Mouse (Mus musculus) forebrain, embryonic 11.5 days (tissue): ENCODE data around the gene E2f4. TPM values are rescaled to one million over a fixed set of nuclear protein-coding genes. Genes with fewer than 3 reads are reported as not detected.

Source experiments
- ATAC-seq: fragments of 200-750 bp; cut with Nextera tagmentation; replicated peaks from 2 replicates; pipeline ENCODE4 v1.8.0; 2017; ENCODE audit warnings: moderate TSS enrichment; ENCODE audit not compliant: low FRiP score
- DNase-seq: peaks from one replicate; pipeline ENCODE4 v3.0.0-alpha.2; 2017; ENCODE audit warnings: low spot score
- H3K27ac ChIP-seq: fragments of 300-500 bp; sonication (generic); 2 replicates; pipeline ENCODE4 v1.5.1; 2014; ENCODE audit warnings: low read depth, low read length
- H3K27me3 ChIP-seq: fragments of 300-500 bp; sonication (generic); 2 replicates; pipeline ENCODE4 v1.6.1; 2014; ENCODE audit warnings: mild to moderate bottlenecking, low read length, mixed read lengths; ENCODE audit not compliant: control insufficient read depth, insufficient read depth
- H3K36me3 ChIP-seq: fragments of 300-500 bp; sonication (generic); 2 replicates; pipeline ENCODE4 v1.6.1; 2014; ENCODE audit warnings: mild to moderate bottlenecking, low read length, moderate library complexity, mixed read lengths; ENCODE audit not compliant: control insufficient read depth, insufficient read depth
- H3K4me1 ChIP-seq: fragments of 300-500 bp; sonication (generic); replicated peaks from 2 replicates; pipeline ENCODE4 v1.6.1; 2014; ENCODE audit warnings: low read length, mixed read lengths; ENCODE audit not compliant: control insufficient read depth, insufficient read depth
- H3K4me2 ChIP-seq: fragments of 300-500 bp; sonication (generic); 2 replicates; pipeline ENCODE4 v1.6.1; 2014; ENCODE audit warnings: low read depth, mild to moderate bottlenecking, low read length, moderate library complexity, mixed read lengths; ENCODE audit not compliant: severe bottlenecking
- H3K4me3 ChIP-seq: fragments of 300-500 bp; sonication (generic); 2 replicates; pipeline ENCODE4 v1.5.1; 2014; ENCODE audit warnings: low read depth, low read length
- H3K9ac ChIP-seq: fragments of 300-500 bp; sonication (generic); 2 replicates; pipeline ENCODE4 v1.6.1; 2014; ENCODE audit warnings: low read length
- H3K9me3 ChIP-seq: fragments of 300-500 bp; sonication (generic); 2 replicates; pipeline ENCODE4 v1.6.1; 2016; ENCODE audit warnings: low read length, mixed read lengths; ENCODE audit not compliant: control insufficient read depth
- WGBS: fragments of 180-500 bp; shearing (Covaris S2); extraction: QIAGEN DNeasy Blood & Tissue Kit; methylation state at CpG from one replicate; pipeline ENCODE4 v1.1.7; 2014; 5-methylcytosine and 5-hydroxymethylcytosine counted together
- polyA plus RNA-seq: library from polyadenylated mRNA; unstranded; fragments of >200 nt; fragmentation: Nextera tagmentation; extraction: Ambion mirVana; gene quantifications from 2 replicates; pipeline ENCODE4 v1.2.1, GENCODE M21; 2014

The E2f4 gene
- polyA plus RNA-seq, 1 experiment from 2014 or later: 122 TPM

DNA sequence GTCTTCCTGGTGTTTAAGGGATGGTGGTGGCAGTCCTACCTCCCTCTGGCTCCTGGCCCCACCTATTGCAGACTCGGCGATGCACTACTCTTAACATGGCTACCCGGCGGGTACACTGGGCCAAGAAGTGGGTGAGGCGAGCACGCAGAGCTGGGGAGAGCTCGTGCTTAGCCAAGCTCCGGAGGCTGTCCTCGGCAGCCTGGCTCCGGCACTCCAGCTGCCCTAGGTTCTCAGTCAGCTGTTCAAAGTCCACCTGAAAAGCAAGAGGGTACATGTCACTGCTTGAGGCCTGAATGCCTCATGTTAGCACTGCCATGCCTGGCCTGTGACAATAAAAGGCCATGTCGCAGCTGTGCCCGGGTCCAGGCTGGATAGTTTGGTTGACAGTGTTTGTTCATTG is 32.9 kb downstream of the E2f4 start:
- Histone ChIP-seq H3K27me3 (no peaks in the 10 kb centered on the region), H3K4me2 (no peak overlapping the region), H3K9me3 (no peaks in the 10 kb centered on the region), H3K4me3 (no peak overlapping the region), H3K9ac (no peak overlapping the region), H3K4me1 (peaks cover 6% of the 10 kb centered on the region; the same call in 1 of the 2 replicates), H3K36me3 (peaks cover 7% of the 10 kb centered on the region), H3K27ac (no peak overlapping the region)
- DNase-seq (no peak), ATAC-seq (no peak)
- 93% methylated on average over 12 of the region's 12 CpGs for WGBS

DNA sequence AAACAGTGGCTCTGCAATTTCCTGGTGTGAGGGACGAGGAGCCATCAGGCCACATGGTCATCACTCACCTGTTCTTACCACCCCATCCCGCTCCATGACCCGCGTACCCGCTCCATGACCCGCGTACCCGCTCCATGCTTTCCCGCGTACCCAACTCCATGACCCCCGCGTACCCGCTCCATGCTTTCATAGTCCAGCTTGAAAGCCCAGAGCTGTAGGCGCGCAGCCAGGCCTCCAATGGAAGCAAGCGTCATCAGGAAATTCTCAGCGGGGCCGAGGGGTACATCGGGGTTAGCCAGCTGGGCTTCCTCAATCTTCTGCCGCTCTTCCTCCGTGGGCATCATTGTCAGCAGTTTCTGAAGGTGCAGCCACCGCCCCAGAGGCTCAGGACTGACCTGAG is 34.0 kb downstream of the E2f4 start:
- DNase-seq: no peak
- no peak overlapping the region for H3K4me3 ChIP-seq
- no peak overlapping the region for H3K9ac ChIP-seq
- 94% methylated on average over 22 of the region's 22 CpGs for WGBS
- peaks cover 5% of the 10 kb centered on the region; the same call in 1 of the 2 replicates for H3K4me1 ChIP-seq
- no peak overlapping the region for H3K27ac ChIP-seq
- peaks cover 7% of the 10 kb centered on the region for H3K36me3 ChIP-seq
- H3K27me3 ChIP-seq: no peaks in the 10 kb centered on the region
- H3K9me3 ChIP-seq: no peaks in the 10 kb centered on the region
- no peak overlapping the region for H3K4me2 ChIP-seq
- no peak for ATAC-seq

DNA sequence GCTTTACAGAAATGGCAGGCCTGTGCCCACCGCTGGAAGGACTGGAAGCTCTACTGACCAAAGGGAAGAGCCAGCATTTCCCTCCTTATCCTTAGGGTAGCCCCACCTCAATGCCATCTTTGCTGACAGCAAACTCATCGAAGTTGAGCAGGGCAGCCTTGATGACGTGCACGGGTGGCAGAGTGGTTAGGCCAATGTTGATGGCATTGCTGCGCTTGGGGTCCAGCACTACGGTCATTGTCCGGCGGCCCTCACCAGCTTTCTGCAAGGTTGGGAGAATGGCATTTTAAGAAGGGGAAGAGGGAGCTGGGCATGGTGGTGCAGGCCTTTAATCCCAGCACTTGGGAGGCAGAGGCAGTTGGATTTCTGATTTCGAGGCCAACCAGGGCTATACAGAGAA is 34.5 kb downstream of the E2f4 start:
- Histone ChIP-seq H3K9me3 (no peaks in the 10 kb centered on the region), H3K4me3 (no peak overlapping the region), H3K36me3 (peaks cover 7% of the 10 kb centered on the region), H3K27me3 (no peaks in the 10 kb centered on the region), H3K27ac (no peak overlapping the region), H3K9ac (no peak overlapping the region), H3K4me1 (peaks cover 5% of the 10 kb centered on the region; the same call in 1 of the 2 replicates), H3K4me2 (no peak overlapping the region)
- DNase-seq (no peak), ATAC-seq (no peak)
- WGBS: 94% methylated on average over 9 of the region's 9 CpGs

DNA sequence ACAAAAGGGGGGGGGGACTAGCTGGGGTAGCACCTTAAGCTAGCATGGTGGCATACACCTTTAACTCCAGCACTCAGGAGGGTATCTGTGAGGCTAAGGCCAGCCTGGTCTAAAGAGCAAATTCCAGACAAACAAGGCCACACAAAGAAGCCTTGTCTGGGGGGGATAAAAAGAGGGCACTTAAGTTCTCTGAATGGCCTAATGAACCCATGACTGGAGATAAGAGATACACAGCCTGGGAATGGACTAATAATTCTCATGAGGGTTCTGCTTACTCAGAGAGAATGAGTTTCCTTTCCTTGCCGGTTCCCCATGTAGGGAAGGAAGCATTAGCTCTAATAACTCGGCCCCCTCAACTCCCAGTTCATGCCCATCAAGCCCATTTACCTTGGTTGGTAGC is 35.1 kb downstream of the E2f4 start:
- Histone ChIP-seq H3K9me3 (no peaks in the 10 kb centered on the region), H3K9ac (no peak overlapping the region), H3K4me2 (no peak overlapping the region), H3K4me3 (no peak overlapping the region), H3K4me1 (peaks cover under 1% of the 10 kb centered on the region; the same call in 1 of the 2 replicates), H3K27me3 (no peaks in the 10 kb centered on the region), H3K36me3 (peaks cover 7% of the 10 kb centered on the region), H3K27ac (no peak overlapping the region)
- ATAC-seq: no peak
- DNase-seq: no peak
- 81% methylated on average over 2 of the region's 2 CpGs for WGBS

DNA sequence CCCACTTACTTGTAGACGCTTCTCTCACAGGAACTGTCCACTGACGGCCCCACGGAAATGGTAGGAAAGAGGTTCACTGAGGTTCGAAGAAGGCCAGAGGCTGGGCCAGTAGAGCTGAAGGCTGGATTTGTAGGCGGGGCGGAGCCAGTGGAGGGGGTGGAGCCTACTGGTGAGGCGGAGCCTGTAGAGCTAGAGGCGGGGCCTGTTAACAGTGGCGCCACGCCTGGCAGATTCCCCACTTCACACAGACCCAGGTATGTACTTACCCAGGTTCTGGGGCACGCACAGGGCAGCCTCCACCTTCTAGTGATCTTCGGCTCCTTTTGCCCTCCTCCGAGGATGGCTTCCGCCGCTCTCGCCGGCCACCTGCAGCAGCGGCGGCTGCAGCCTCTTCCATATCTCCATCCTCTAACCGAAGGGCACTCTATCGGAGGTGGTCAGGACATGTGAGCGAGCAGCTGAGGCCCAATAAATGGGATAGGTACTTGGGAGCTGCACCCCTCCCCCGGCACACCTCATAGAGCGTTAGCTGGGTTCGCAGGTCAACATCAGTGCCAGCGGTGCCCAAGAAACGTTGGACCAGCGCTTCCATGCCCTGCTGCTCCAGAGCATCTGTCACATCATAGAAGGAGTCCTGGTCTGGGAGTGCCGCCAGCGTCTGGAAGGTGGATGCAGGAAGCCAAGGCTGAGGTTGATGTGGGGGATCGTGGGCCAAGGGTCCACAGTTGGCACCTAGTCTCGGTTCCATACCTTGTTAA is 39.1 kb downstream of the E2f4 start:
- ATAC-seq: 0 out of 2 replicates have a peak, but pooled peaks have one; percentile 37
- Histone ChIP-seq H3K4me1 (no peaks in the 10 kb centered on the region), H3K4me2 (no peak overlapping the region), H3K4me3 (no peak overlapping the region), H3K9me3 (no peaks in the 10 kb centered on the region), H3K27me3 (no peaks in the 10 kb centered on the region), H3K36me3 (peaks cover 2% of the 10 kb centered on the region; the same call in 1 of the 2 replicates), H3K27ac (no peak overlapping the region), H3K9ac (no peak overlapping the region)
- DNase-seq: peak; percentile 54
- WGBS: 44% methylated on average over 32 of the region's 32 CpGs

DNA sequence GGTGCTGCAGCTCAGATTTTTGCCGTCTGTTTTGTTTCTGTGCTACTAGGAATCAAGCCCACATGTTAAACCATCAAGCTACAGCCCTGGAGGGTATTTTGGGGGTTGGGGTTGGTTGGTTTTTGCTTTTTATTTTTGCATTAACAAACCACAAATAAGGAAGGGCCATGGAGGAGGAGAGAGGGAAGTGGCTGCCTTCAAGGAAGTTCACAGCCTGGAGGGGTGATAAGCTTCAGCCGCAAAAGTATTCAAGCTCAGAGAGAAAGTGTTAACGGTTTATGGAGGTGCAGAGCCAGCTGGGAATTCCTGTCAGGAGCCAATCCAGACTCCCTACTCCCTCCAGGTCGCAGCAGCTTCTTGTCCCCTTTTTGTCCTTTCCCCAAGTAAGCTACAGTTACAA is 41.5 kb downstream of the E2f4 start:
- ATAC-seq (no peak), DNase-seq (peak; percentile 34)
- Histone ChIP-seq H3K4me1 (no peaks in the 10 kb centered on the region), H3K27me3 (no peaks in the 10 kb centered on the region), H3K4me3 (no peak overlapping the region), H3K27ac (no peak overlapping the region), H3K4me2 (no peak overlapping the region), H3K9me3 (no peaks in the 10 kb centered on the region), H3K9ac (no peak overlapping the region), H3K36me3 (no peaks in the 10 kb centered on the region)
- WGBS: 68% methylated on average over 4 of the region's 4 CpGs

DNA sequence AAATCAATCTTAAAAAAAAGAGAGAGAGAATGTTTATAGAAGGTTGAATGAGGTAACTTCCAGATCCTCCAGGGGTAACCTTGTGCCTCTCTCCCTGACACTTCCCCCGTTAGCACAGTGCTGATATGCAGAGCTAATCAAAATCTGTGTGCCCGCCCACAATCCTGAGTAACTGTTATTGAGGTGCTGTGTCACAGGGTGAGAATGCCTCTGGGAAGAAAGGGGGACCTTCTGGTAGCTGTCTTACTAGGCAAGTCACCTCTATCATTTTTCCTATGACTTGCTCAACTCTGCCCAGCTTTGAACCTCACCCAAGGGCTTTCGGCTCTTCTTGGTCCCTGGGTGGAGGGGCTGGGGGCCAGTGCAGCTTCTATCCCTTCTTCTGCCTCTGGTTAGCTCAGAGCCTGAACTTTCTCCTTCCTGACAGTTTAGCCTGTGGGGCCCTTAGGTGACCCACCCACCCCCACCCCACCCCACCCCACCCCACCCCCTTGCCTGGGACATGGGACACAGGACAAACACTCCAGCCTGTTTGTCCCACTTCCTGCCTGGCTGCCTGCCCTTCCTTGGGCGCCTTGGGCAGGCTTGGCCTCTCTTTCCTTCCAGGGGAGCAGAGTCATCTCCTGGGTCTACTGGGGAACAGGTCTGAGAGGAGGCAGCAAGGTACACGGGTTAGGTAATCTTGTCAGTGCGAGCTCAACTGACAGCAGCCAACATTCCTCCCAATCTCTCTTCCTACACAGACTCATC is 42.6 kb downstream of the E2f4 start:
- Histone ChIP-seq H3K27ac (no peak overlapping the region), H3K27me3 (no peaks in the 10 kb centered on the region), H3K4me2 (no peak overlapping the region), H3K9ac (no peak overlapping the region), H3K9me3 (no peaks in the 10 kb centered on the region), H3K4me3 (no peak overlapping the region), H3K36me3 (no peaks in the 10 kb centered on the region), H3K4me1 (no peaks in the 10 kb centered on the region)
- peak; percentile 40 for DNase-seq
- ATAC-seq: no peak
- WGBS: 81% methylated on average over 6 of the region's 6 CpGs

DNA sequence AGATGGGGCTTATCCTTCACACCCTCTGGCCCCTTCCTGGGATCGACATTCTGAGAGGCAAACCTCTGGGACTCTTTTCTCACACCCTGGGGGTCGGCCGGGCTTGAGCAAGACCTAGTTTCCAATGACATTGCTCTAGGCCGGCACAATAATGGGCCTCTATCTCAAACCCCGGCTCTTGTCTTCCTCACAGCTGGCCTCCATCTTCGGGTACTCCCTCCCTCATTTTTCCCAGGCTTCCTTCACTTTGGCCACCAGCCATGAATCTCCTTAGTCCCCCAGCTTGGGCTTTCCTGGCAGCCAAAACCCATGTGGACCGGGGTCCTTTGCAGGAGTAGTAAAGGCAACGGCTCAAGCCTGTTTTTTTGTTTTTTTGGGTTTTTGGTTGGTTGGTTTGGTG is 43.9 kb downstream of the E2f4 start:
- Histone ChIP-seq H3K27me3 (no peaks in the 10 kb centered on the region), H3K9ac (no peak overlapping the region), H3K4me2 (no peak overlapping the region), H3K4me1 (0 out of 2 replicates have a peak, but pooled peaks cover 2% of the 10 kb centered on the region), H3K4me3 (no peak overlapping the region), H3K36me3 (no peaks in the 10 kb centered on the region), H3K27ac (no peak overlapping the region), H3K9me3 (no peaks in the 10 kb centered on the region)
- 53% methylated on average over 8 of the region's 8 CpGs for WGBS
- DNase-seq (peak; percentile 15), ATAC-seq (no peak)
